Mouse (Mus musculus) adrenal gland, postnatal 14 days (tissue): ENCODE results near the gene Acvr1. TPM values are rescaled to one million over a fixed set of nuclear protein-coding genes. Genes with fewer than 3 reads are reported as not detected.
A peak's percentile ranks its signal among the peaks of the same experiment; 100 is the strongest.

Source experiments
- DNase-seq: peaks from one replicate; pipeline ENCODE4 v3.0.0; 2021; ENCODE audit warnings: mixed read lengths
- total RNA-seq: library from RNA; stranded (reverse); gene quantifications from 2 replicates; pipeline ENCODE4 v1.2.3, GENCODE M21; 2021

Acvr1 gene
- total RNA-seq, 1 experiment from 2014 or later: 50.3 TPM

DNA sequence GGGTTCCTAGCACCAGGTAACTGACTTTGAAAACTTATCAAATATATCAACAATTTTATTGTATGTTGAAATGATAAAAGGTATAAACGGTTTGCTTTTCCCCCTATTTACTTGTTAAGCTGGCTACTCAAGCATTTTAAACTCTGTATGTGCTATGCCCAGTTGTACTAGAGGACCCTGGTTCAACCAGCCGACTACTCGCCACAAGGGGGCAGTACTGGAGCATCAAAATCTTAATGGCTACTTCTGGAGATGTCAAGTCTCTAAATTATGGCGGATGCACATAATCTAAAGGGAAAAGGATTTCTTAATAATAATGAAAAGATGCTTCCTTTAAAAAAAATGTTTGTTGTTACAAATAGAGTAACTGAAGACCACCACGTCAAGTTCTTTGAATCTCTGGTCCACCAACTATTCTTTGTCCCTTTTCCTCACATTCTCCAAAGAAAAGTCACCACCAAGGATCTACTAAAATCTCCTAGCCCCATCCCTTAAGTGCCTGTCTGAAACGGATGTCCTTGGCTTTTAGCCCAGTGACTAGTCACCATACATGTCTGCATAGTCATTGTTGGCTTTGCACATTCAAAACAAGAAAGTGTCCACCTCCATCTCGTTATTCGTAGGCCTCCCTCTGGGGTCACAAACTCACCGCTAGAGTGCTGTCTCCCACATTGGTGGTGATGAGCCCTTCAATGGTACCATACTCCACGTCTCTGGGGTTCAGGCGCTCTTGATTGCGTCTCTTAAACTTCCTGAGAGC lies 89.8 kb downstream of the Acvr1 start:
- DNase-seq: peak; percentile 90

DNA sequence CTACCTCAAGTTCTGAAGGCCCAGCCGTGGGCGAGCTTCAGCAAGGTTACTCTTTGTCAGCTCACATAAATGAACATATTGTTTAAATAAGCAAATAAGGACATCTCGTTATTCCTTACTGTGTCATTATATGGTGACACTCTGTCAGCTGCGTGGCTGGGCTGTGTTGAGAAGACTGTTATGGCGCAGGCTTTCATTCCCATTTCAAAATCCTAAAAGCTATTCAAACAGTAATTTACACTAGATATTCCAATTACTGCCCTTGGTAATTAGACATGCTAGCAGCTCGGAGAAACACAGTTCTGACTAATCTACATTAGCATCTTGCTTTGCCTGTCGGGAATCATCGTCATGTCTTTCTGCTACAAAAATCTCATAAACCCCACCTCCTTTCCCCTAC lies 91.4 kb downstream of the Acvr1 start:
- no peak for DNase-seq

DNA sequence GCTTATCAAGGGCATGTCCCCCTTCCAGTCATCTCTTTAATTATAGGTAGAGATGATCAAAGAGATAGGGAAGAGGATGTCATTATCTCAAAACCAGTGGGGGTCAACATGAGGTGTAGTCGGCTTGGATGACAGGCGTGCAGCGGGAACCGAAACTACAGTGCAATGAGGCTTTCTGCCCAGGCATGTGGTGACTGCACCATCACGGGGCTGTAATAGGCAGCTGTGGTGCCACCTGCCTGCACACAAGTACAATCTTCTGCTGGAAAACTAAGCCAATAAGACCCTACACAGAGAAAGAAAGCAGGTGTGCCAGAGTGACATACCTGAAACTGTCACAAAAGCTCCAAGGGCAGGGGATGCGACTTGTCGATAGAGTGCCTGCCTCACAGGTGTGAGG lies 96.7 kb downstream of the Acvr1 start:
- DNase-seq: no peak

DNA sequence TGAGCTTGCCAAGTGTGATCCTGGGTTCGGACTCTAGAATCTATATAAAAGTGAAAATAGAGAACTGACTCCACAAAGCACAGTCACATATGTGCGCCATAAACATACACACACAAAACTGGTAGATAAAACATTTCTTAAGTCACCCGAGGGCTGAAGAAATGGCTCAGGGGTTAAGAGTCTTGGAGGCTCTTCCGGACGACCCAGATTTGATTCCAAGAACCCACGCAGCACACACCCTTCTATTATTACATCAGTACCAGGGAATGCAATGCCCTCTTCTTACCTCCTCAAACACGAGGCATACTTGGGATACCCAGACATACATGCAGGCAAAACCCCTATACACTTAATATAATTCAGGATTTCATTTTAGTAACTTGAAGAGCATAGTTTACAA lies 97.1 kb downstream of the Acvr1 start, which contains the start of gene Gm17409:
Gm17409 (plus strand) TSS at position 301 of the 400 bp plus-strand sequence.
- DNase-seq: no peak

DNA sequence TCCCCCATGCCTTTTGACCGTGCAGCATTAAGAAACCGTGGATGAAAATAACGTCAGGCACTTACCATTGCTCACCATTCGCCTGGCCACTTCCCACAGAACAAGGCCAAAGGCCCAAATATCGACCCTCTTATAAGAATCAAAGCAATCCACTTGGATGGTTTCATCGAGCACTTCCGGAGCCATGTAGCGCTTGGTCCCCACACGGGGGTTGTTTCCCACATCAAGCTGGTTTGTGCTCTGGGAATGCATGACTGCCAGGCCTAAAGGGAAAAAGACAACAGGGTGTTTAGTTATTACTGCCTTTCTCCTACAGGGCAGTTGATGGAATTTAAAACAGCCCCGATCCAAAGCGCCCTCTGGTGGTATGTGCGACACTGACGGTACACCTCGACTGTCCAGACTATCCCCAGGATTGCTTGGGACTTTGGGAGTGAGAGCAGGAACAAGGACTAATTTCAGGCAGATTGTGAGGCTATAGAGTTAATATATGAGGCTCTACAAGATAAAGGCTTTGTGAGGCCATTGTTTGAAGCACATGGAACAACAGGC lies 108.1 kb downstream of the Acvr1 start:
- DNase-seq: peak; percentile 74

DNA sequence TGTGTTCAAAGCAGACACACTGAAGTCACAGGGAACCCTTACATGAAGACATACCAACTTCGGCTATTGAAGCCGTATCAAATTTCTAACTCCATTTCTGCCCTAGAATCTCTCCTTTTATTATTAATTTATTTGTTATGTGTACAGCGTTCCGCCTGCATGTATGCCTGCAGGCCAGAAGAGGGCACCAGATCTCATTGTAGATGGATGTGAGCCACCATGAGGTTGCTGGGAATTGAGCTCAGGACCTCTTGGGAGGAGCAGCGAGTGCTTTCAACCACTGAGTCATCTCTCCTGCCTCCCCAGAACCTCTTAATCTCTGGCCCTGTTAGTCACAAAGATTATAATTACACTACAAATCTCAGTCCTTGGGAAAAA lies 109.5 kb downstream of the Acvr1 start:
- DNase-seq: no peak

DNA sequence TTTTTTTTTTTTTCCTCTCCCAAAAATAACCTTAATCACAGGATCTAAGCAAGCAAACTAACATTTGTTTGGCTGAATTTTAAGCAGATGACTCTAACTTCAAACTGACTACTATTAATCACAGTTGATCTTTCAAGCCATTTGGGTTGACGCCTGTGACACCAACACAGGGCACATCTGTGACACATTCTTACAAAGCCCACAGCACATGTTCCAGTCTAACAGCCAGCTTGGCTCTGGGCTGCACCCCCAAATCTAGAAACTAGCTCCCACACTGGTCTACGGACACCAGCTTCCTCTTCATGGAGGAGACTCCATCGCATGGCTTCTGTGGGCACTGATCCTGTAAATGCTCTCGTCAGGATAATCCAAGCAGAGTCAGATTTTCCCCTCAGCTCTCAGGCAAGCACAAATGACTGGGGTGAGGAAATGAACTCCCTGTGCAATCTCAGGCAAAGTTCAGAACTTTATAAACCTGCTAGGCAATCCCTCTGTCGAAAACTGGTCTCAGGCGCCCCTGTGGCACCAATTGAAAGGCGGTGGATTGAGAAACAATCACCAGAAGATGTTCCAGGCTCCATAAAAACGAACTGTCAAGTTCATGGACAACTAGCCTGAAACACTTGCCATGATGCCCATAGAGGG lies 110.0 kb downstream of the Acvr1 start:
- DNase-seq: peak; percentile 31

DNA sequence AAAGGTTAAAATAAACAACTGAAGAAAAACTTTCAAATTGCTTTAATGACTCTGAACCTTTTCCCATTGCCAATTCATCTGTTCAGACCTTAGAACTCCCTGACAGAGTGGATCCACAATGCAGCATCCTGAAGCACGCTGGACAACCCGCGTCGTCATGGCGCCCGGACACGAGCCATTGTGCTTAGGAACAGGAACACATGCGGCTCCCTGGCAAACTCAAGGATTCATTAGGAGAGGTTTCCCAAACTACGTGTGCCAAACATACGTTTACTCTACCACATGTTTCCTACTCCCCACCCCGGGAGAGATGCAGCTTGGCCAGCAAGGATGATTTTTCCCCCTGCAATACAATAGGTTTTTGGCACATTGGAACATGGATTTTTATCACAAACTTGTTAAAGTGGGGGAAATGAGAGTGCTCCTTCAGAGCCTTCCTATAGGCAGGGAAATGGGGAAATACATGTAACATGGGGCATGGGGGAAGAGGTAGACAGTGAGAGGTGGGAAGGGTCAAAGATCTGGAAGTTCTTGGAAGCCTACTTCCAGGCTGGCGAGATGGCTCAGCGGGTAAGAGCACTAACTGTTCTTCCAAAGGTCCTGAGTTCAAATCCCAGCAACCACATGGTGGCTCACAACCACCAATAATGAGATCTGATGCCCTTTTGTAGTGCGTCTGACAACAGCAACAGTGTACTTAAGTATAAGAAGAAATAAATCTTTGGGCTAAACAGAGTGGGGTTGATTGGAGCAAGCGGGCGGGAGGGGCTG lies 112.7 kb downstream of the Acvr1 start:
- DNase-seq: no peak

DNA sequence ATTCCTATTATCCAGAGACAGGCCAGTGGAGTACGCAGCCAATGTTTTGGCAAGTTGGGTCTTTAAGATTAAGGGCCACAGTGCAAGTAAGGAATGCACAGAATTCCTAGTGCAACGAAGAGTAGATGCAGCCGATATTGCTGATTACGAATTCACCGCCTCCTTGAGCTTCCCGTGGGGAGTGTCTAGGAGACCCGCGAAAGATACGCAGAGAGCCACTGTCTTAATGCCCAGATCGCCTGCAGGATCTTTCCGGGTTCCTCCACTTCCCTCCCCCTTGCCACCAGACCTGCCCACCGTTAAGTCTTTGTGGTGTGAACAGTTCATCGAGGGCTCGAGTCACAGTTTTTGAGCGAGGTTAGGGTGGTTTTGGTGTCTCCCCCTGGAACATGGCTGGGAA lies 120.0 kb downstream of the Acvr1 start:
- DNase-seq: no peak

DNA sequence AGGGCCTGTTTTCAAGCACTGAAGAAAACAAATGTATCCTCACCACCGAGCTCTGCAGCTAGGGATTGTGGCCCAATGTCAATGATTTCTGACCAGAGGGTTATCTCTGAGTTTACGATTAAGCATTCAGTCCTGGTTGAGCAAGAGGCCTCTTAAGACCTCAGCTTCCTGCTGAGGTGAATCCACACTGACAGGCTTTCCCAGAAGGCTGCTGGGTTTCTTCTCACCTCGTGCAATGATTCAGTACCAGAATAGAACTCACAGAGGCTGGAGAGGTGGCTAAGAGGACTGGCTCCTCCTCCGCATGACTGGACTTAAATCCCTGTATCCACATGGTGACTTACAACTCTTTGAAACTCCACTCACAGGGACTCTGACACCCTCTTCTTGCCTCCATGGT lies 123.8 kb downstream of the Acvr1 start:
- DNase-seq: no peak

DNA sequence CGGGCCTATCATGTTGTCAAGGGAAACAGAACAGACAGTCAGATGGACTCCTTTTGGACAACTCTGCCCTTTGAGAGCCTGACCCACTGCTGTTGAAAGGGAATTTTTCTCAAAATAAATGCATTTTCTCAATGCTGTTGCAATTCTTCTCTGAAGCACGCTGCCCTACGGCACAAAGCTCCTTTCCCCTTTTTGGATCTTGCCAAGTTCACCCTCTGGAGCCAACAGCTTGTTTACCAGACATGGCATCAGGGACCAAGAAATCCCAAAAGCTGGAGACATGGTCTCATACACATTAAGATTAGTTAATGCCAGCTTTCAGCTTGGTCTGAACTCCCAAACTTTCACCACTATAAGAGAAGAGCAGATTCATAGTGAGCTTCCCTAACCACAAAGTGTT lies 130.0 kb downstream of the Acvr1 start:
- DNase-seq: peak; percentile 22

DNA sequence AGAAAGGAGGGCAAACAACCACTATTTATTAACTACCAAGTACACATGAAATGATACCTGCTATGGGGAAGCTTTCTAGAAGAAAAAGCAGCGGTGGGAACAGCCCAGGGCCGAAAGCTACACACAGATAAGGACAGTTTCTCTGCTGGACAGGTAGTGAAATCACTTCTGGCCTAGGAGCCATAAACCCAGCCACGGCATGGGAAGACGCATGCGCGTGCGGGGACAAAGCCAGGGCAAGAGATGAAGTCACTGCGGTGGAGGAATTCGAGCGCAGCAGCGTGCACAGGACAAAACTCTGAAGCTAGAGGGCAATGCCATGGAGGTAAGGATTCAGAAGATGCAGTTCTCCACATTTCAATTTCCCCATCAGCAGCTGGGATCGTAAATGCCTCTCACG lies 131.4 kb downstream of the Acvr1 start:
- DNase-seq: no peak

DNA sequence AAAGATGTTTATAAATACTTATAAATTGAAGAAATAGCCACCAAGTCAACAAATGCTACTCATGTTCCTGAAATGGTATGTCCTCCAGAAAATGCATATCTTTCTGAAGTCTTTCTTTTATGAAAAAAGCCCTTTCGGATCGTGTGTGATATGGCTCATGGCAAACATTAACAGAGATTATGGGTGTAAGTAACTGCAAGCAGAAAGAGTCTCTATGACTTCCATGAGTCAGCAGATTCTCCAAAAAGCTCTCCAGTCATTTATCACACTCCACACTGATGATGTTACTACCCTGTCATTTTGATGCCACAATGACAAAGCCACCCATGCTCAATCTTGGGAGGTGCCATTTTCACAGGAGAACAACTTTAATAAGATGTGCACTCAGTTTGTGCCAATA lies 132.5 kb downstream of the Acvr1 start:
- DNase-seq: no peak

DNA sequence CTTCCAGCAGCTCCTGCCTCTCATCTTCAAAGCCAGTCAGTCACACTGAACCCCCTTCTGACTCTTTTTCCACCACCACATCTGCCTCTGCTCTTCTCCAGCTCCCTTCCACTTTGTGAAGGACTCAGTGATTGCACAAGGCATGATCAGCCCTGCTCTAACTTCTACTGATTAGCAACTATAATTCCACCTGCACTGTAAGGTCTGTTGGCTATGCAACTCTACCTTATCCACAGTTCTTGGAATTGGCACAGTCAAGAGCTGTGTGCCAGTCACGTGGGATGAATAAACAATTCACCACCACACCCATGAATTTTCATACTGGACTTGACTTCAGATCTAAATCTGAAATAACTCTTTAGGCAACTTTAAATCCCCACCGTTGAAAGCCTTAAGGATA lies 133.6 kb downstream of the Acvr1 start:
- DNase-seq: no peak

DNA sequence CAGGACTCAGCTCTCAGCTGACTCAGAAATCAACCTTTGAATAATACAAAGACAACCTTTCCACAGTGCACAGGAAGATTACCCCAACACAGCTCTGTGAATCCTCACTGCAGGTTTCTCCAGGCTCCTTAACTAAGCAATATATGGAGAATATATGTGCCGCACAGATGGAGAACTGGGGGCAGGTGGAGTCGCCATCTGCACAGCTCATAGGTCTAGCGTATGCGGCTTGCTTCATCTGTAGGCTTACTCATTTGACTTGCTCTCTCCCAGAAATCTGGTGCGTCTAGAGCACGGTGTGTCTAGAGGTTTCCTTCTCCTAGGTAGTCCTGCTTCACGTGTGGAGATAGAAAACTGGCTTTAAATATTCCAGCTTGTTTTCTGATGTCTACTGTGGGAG lies 134.7 kb downstream of the Acvr1 start:
- DNase-seq: no peak

DNA sequence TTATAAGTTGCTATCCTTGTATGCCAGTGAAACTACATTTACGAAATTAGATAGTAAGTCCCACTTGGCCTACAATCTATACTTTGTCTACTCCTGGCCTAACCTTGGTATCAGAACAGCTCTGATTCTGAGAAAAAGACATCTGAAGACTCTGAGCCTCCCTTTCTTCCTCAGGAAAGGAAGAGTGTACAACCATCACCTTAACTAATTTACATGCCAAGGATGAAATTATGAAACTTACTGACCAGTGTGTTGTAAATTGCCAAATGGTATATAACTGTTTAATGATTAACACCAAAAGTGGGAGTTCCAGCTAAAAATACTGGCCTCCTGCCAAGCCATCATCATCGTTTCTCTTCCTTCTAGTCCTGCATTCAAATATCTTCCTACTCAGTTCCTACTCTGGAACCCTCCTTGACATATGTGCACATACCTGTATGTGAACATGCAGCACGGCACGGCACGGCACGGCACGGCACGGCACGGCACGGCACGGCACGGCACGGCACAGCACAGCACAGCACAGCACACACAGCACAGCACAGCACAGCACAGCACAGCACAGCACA lies 141.4 kb downstream of the Acvr1 start:
- no peak for DNase-seq

DNA sequence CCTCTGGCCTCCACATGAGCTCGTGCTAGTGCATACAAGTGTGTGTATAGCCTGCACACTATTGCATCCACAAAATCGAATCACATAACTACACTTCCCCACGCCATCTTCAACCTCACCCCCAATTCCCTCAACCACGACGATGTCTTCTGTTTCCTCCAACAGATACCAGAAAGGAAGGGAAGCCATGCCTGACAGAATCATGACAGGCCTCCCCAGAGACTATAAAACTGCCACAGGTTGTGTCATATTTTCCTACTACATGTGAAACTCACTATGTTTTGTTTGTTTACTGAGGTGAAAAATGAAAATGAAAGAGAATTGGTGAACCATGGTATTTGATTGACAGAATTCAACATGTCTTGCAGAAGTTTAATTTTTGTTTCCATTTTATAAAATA lies 143.6 kb downstream of the Acvr1 start:
- no peak for DNase-seq

DNA sequence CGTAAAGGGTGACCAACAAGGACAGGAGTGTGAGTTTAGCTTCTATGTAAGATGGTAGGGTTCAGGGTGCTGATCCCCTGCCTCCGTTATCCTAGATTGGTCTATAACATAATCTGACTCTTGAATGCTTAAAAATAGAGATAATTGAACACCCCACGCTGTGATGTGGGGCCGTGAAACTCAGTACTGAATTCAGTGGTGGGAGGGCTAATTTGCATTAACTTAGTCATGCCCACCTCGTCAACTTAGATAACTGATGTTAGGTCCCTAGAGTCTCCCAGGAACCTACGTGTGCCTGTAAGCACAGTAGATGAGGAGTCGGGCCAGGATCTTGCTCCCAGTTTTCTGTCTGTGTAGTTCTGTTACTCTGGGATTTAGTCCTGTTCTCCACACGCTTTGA lies 147.4 kb downstream of the Acvr1 start:
- no peak for DNase-seq

DNA sequence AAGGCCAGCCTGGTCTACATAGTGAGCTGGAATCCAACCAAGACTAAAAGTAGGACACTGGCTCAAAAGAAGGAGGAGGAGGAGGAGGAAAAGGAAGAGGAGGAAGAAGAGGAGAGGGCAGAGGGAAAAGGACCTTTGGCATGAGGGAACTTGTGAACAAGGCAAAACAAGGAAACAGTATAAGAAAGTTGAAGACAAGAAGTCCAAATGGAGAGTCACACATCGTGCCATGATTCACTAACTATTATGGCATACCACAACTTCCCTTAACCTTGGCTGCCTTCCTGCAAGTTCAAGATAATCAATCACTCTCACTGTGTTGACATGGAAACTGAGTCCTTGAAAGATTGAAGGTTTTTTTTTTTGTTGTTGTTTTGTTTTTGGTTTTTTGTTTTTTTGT lies 148.8 kb downstream of the Acvr1 start:
- no peak for DNase-seq

DNA sequence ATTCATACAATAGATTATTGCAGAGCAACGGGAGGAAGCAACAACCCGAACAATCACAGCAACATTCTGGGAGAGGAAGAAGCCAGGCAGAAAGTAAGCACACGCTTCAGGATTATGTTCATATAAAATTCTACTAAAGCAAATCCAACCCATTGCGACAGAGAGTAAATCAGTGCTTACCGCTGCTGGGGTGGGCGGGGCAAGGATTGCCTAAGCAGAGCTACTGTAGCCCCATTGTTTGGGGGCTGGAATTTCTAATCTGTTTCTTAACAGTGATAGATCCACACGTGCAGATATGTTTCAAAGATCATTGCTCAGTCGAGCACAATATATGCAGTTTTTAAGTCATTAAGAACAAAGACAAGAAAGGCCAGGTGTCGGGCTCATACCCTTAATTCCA lies 149.3 kb downstream of the Acvr1 start:
- peak; percentile 23 for DNase-seq

DNA sequence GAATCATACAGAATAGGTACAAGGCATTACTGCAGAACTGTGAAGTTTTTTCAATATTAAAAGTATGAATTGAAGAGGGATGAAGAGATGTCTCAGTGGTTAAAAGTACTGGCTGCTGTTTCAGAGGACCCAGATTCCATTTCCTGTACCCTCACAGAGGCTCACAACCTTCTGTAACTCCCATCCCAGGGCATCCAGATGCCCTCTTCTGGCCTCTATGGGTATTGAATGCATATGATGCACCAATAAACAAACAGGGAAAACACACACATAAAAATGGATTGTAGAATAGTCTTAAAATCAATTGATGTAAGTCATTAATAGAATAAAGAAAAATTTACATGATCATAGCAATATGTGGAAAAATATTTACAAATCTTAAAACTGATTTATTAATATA lies 151.9 kb downstream of the Acvr1 start:
- no peak for DNase-seq

DNA sequence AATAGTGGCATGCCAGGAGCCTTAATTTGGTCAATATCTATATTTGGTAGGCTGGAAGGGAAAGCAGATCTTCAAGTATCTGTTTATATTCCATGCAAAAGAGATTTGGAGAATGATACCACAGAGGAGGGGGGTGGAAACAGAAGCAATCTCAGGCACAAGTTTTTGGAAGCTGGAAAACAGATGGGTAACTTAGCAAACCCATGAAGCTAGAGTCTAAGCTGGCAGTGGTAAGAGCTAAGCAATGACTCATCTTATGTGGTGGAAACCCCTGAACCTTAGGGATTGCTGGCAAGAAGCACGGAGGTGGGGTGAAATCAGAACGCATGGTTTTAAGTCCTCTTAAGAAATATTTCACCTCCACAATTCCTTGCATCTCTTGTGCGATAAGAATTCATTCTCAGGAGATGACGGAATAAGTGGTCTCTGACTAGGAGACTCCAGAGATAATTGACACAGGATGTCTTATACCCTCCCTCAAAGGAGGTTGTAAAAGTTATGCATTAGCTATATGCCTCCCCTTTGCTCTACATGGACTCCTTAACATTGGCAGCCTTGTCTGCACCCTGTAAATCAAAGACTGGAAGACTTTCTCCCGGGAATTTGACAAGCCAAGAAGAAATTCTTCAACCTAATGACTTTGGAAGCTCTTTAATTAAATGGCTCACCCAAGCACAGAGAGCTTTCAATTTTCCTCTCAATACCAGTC lies 157.9 kb downstream of the Acvr1 start:
- DNase-seq: no peak
